Mouse (Mus musculus) frontal cortex, postnatal 36 days (tissue): Measurements from ENCODE around the gene Ap1b1.
A peak's percentile ranks its signal among the peaks of the same experiment; 100 is the strongest.

Source experiments
- DNase-seq, 2 experiments: peaks; one replicate each; pipeline ENCODE4 v3.0.0; 2022; ENCODE audit warnings: low spot score in 2 of 2

The Ap1b1 gene

GRCm38 (mm10) chr11:5035421-5035820 is 48.8 kb downstream of the Ap1b1 start:
- DNase-seq, result peak; percentile 77 to 90

GRCm38 (mm10) chr11:5037146-5037854 is 50.7 kb downstream of the Ap1b1 start:
- DNase-seq, result no peak

- DNase-seq, result no peak
Observed at GRCm38 (mm10) chr11:5040585-5040984, 54.0 kb downstream of the Ap1b1 start.

- DNase-seq, result peak; percentile 81 to 84
Observed at GRCm38 (mm10) chr11:5041144-5041780, 54.6 kb downstream of the Ap1b1 start.

GRCm38 (mm10) chr11:5042645-5043381 is 56.2 kb downstream of the Ap1b1 start:
- no peak for DNase-seq

- peak; percentile 49 to 64 for DNase-seq
Observed at GRCm38 (mm10) chr11:5046321-5046926, 59.8 kb downstream of the Ap1b1 start.

- DNase-seq, result no peak
Observed at GRCm38 (mm10) chr11:5051629-5052028, 65.0 kb downstream of the Ap1b1 start.

- DNase-seq, result peak; percentile 54 to 84
Observed at GRCm38 (mm10) chr11:5052200-5052854, 65.7 kb downstream of the Ap1b1 start.

GRCm38 (mm10) chr11:5054151-5054550 is 67.5 kb downstream of the Ap1b1 start:
- DNase-seq, result no peak

- no peak for DNase-seq
Observed at GRCm38 (mm10) chr11:5054874-5055273, 68.2 kb downstream of the Ap1b1 start.

GRCm38 (mm10) chr11:5055945-5056938 is 69.6 kb downstream of the Ap1b1 start:
- DNase-seq, result no peak

- no peak for DNase-seq
Observed at GRCm38 (mm10) chr11:5057064-5057463, 70.4 kb downstream of the Ap1b1 start.

- DNase-seq, result peak in 1 of 2 experiments; percentile 26
Observed at GRCm38 (mm10) chr11:5057541-5057855, 70.9 kb downstream of the Ap1b1 start.

- DNase-seq, result peak; percentile 51 to 63
Observed at GRCm38 (mm10) chr11:5057856-5058641, 71.4 kb downstream of the Ap1b1 start, which contains the start of gene Rasl10a. TSS of gene Rasl10a (plus strand) at chr11:5058128.

- DNase-seq, result peak in 1 of 2 experiments; percentile 29
Observed at GRCm38 (mm10) chr11:5058783-5059182, 72.2 kb downstream of the Ap1b1 start.

- DNase-seq, result no peak
Observed at GRCm38 (mm10) chr11:5059230-5059629, 72.6 kb downstream of the Ap1b1 start.

GRCm38 (mm10) chr11:5059704-5060156 is 73.1 kb downstream of the Ap1b1 start:
- peak; percentile 58 to 77 for DNase-seq

- DNase-seq, result peak; percentile 28 to 30
Observed at GRCm38 (mm10) chr11:5060756-5061412, 74.3 kb downstream of the Ap1b1 start.
